Mouse (Mus musculus): ENCODE measurements around the gene Mex3a.

- TF ChIP-seq TCF3 (IDR thresholded peaks at IDR 0.05; ENCODE audit: insufficient read length, low read depth) (no peak), E2F4 (IDR thresholded peaks at IDR 0.05; ENCODE audit: insufficient read depth) (no peak), POLR2AphosphoS2 (IDR thresholded peaks at IDR 0.05; ENCODE audit: insufficient read length, low read depth) (no peak), POLR2A (IDR thresholded peaks at IDR 0.05; ENCODE audit: insufficient read length, low read depth) (no peak), TCF12 (IDR thresholded peaks at IDR 0.05; ENCODE audit: insufficient read depth, poor library complexity, severe bottlenecking) (no peak), MAX (IDR thresholded peaks at IDR 0.05; ENCODE audit: low read depth) (no peak), USF1 (IDR thresholded peaks at IDR 0.05; ENCODE audit: low read depth) (no peak), CEBPB (IDR thresholded peaks at IDR 0.05; ENCODE audit: insufficient read depth, poor library complexity, severe bottlenecking) (no peak)
These were observed 14.7 kb downstream of the Mex3a start for GRCm38 (mm10) chr3:88546674-88547418.

Data from myocyte (in vitro differentiated cells).